In genomic region chr10:81384605-81384982, GRCm38 (mm10) we compare ENCODE assay signal across 8 mouse cellular contexts. TPM values are rescaled to one million over a fixed set of nuclear protein-coding genes. Genes with fewer than 3 reads are reported as not detected.
DNase-seq lines count a peak whose midpoint lies in the region; ATAC-seq lines count a peak whose summit lies in the region.

No protein-coding gene starts in this region.

- peaks cover 26% of the 10 kb centered on the region for H3K4me1 ChIP-seq in kidney, embryonic 15.5 days
- peaks cover 12% of the 10 kb centered on the region for H3K4me1 ChIP-seq in brown adipose tissue, adult 24 weeks (ENCODE audit: control insufficient read depth, insufficient read depth, insufficient read length, low read length)
- H3K4me1 ChIP-seq in hindbrain, embryonic 16.5 days (ENCODE audit: control insufficient read depth, insufficient read depth, low read depth, low read length), result peaks cover 12% of the 10 kb centered on the region
- H3K4me1 ChIP-seq in midbrain, embryonic 15.5 days, result peaks cover 17% of the 10 kb centered on the region

- H3K4me3 ChIP-seq in kidney, embryonic 15.5 days (replicated peaks), result peak overlapping the region; percentile 96
- peak overlapping the region; percentile 73 for H3K4me3 ChIP-seq in brown adipose tissue, adult 24 weeks (ENCODE audit: insufficient read depth, low read depth, low read length)
- peak overlapping the region; percentile 92 for H3K4me3 ChIP-seq in hindbrain, embryonic 16.5 days (ENCODE audit: low read length)
- H3K4me3 ChIP-seq in midbrain, embryonic 15.5 days, result peak overlapping the region; percentile 81

- H3K27me3 ChIP-seq in kidney, embryonic 15.5 days, result no peaks in the 10 kb centered on the region
- H3K27me3 ChIP-seq in hindbrain, embryonic 16.5 days (replicated peaks; ENCODE audit: control insufficient read depth, insufficient read depth, low read length), result no peaks in the 10 kb centered on the region
- H3K27me3 ChIP-seq in midbrain, embryonic 15.5 days (replicated peaks), result no peaks in the 10 kb centered on the region

- H3K27ac ChIP-seq in kidney, embryonic 15.5 days, result peak overlapping the region; percentile 91
- peak overlapping the region; percentile 58 for H3K27ac ChIP-seq in brown adipose tissue, adult 24 weeks (replicated peaks; ENCODE audit: low read depth, low read length)
- peak overlapping the region; percentile 84 for H3K27ac ChIP-seq in hindbrain, embryonic 16.5 days (ENCODE audit: low read depth, low read length)
- peak overlapping the region; percentile 81 for H3K27ac ChIP-seq in midbrain, embryonic 15.5 days

- ATAC-seq in kidney, embryonic 15.5 days (replicated peaks; ENCODE audit: low FRiP score), result peak; percentile 8
- ATAC-seq in hindbrain, embryonic 16.5 days, result peak; percentile 26
- ATAC-seq in midbrain, embryonic 15.5 days (replicated peaks), result peak; percentile 45

- intact Hi-C loops in left cerebral cortex, postnatal 4 days (cut with DNase I), result no loop called here

- DNase-seq in kidney, postnatal 25 days, result no peak
- no peak for DNase-seq in retina, postnatal 1 day
- DNase-seq in left cerebral cortex, postnatal 4 days, result no peak
- no peak for DNase-seq in ovary, postnatal 14 days (ENCODE audit: low spot score)

- H3K4me2 ChIP-seq in kidney, embryonic 15.5 days, result peak overlapping the region; percentile 90
- H3K4me2 ChIP-seq in hindbrain, embryonic 16.5 days (ENCODE audit: low read length), result peak overlapping the region; percentile 95
- H3K4me2 ChIP-seq in midbrain, embryonic 15.5 days, result peak overlapping the region; percentile 77

- peaks cover 37% of the 10 kb centered on the region for H3K36me3 ChIP-seq in kidney, embryonic 15.5 days
- H3K36me3 ChIP-seq in hindbrain, embryonic 16.5 days (ENCODE audit: control insufficient read depth, insufficient read depth, low read length), result peaks cover 26% of the 10 kb centered on the region
- H3K36me3 ChIP-seq in midbrain, embryonic 15.5 days (replicated peaks), result peaks cover 10% of the 10 kb centered on the region; the same call in 1 of the 2 replicates

- WGBS in kidney, embryonic 15.5 days, result under 1% methylated on average over 19 of the region's 19 CpGs
- WGBS in hindbrain, embryonic 16.5 days, result under 1% methylated on average over 19 of the region's 19 CpGs
- WGBS in midbrain, embryonic 15.5 days, result under 1% methylated on average over 19 of the region's 19 CpGs

- H3K9ac ChIP-seq in kidney, embryonic 15.5 days, result peak overlapping the region; percentile 83
- peak overlapping the region; percentile 80 for H3K9ac ChIP-seq in hindbrain, embryonic 16.5 days (ENCODE audit: low read depth, low read length)
- peak overlapping the region; percentile 71 for H3K9ac ChIP-seq in midbrain, embryonic 15.5 days

- H3K9me3 ChIP-seq in kidney, embryonic 15.5 days (replicated peaks), result no peaks in the 10 kb centered on the region
- H3K9me3 ChIP-seq in hindbrain, embryonic 16.5 days (ENCODE audit: control insufficient read depth, low read length), result no peaks in the 10 kb centered on the region
- no peaks in the 10 kb centered on the region for H3K9me3 ChIP-seq in midbrain, embryonic 15.5 days

RNA-seq across cellular contexts. Expression of gene Gm48551, which starts 0.3 kb away (rescaled TPM):
- polyA plus RNA-seq in kidney, embryonic 15.5 days (2015; fragmentation: Nextera tagmentation; extraction: Ambion mirVana), result 2.5 and 4.1 TPM in 2 replicates
- polyA plus RNA-seq in brown adipose tissue, adult 24 weeks (2012; ENCODE audit: insufficient read depth, insufficient read length, missing spikeins), result 2.4 TPM in 1 of 2 replicates, not detected in the other
- 7.9 and 9.4 TPM in 2 replicates for polyA plus RNA-seq in hindbrain, embryonic 16.5 days (2015; fragmentation: Nextera tagmentation; extraction: Ambion mirVana)
- polyA plus RNA-seq in midbrain, embryonic 15.5 days (2015; fragmentation: Nextera tagmentation; extraction: Ambion mirVana), result 8.4 and 9.3 TPM in 2 replicates
- total RNA-seq in left cerebral cortex, postnatal 4 days (2021), result 1 to 10 TPM; 3.7 to 4.4 TPM

RNA-seq across cellular contexts. Expression of gene Dohh, which starts 0.4 kb away (rescaled TPM):
- polyA plus RNA-seq in kidney, embryonic 15.5 days (2015; fragmentation: Nextera tagmentation; extraction: Ambion mirVana), result 79.7 and 82.2 TPM in 2 replicates
- polyA plus RNA-seq in brown adipose tissue, adult 24 weeks (2012; ENCODE audit: insufficient read depth, insufficient read length, missing spikeins), result 25.1 and 35.9 TPM in 2 replicates
- 99.8 and 108 TPM in 2 replicates for polyA plus RNA-seq in hindbrain, embryonic 16.5 days (2015; fragmentation: Nextera tagmentation; extraction: Ambion mirVana)
- 90.4 and 92.6 TPM in 2 replicates for polyA plus RNA-seq in midbrain, embryonic 15.5 days (2015; fragmentation: Nextera tagmentation; extraction: Ambion mirVana)
- total RNA-seq in left cerebral cortex, postnatal 4 days (2021), result 10 to 100 TPM; 58.8 to 61.5 TPM

RNA-seq across cellular contexts. Expression of gene Gm48552, which starts 4.2 kb away (rescaled TPM):
- 1.6 and 2.1 TPM in 2 replicates for polyA plus RNA-seq in kidney, embryonic 15.5 days (2015; fragmentation: Nextera tagmentation; extraction: Ambion mirVana)
- polyA plus RNA-seq in brown adipose tissue, adult 24 weeks (2012; ENCODE audit: insufficient read depth, insufficient read length, missing spikeins), result not detected in 2 replicates
- 1.5 and 2.2 TPM in 2 replicates for polyA plus RNA-seq in hindbrain, embryonic 16.5 days (2015; fragmentation: Nextera tagmentation; extraction: Ambion mirVana)
- polyA plus RNA-seq in midbrain, embryonic 15.5 days (2015; fragmentation: Nextera tagmentation; extraction: Ambion mirVana), result 2.7 and 3.3 TPM in 2 replicates
- 1 to 10 TPM; 2.7 to 5.9 TPM for total RNA-seq in left cerebral cortex, postnatal 4 days (2021)

RNA-seq across cellular contexts. Expression of gene Fzr1, which starts 6.3 kb away (rescaled TPM):
- polyA plus RNA-seq in kidney, embryonic 15.5 days (2015; fragmentation: Nextera tagmentation; extraction: Ambion mirVana), result 105 and 114 TPM in 2 replicates
- polyA plus RNA-seq in brown adipose tissue, adult 24 weeks (2012; ENCODE audit: insufficient read depth, insufficient read length, missing spikeins), result 9.3 and 10.3 TPM in 2 replicates
- polyA plus RNA-seq in hindbrain, embryonic 16.5 days (2015; fragmentation: Nextera tagmentation; extraction: Ambion mirVana), result 149 and 156 TPM in 2 replicates
- polyA plus RNA-seq in midbrain, embryonic 15.5 days (2015; fragmentation: Nextera tagmentation; extraction: Ambion mirVana), result 153 and 159 TPM in 2 replicates
- 100 to 1,000 TPM; 109 to 112 TPM for total RNA-seq in left cerebral cortex, postnatal 4 days (2021)

RNA-seq across cellular contexts. Expression of gene Smim24, which starts 8.3 kb away (rescaled TPM):
- 26.0 and 29.4 TPM in 2 replicates for polyA plus RNA-seq in kidney, embryonic 15.5 days (2015; fragmentation: Nextera tagmentation; extraction: Ambion mirVana)
- 1.9 and 5.3 TPM in 2 replicates for polyA plus RNA-seq in brown adipose tissue, adult 24 weeks (2012; ENCODE audit: insufficient read depth, insufficient read length, missing spikeins)
- 1.6 and 2.3 TPM in 2 replicates for polyA plus RNA-seq in hindbrain, embryonic 16.5 days (2015; fragmentation: Nextera tagmentation; extraction: Ambion mirVana)
- 1.4 and 1.6 TPM in 2 replicates for polyA plus RNA-seq in midbrain, embryonic 15.5 days (2015; fragmentation: Nextera tagmentation; extraction: Ambion mirVana)
- 1 to 10 TPM; 1.5 to 2.3 TPM for total RNA-seq in left cerebral cortex, postnatal 4 days (2021)
